9 mouse cellular contexts compared by ENCODE assay signal in the genomic region with DNA sequence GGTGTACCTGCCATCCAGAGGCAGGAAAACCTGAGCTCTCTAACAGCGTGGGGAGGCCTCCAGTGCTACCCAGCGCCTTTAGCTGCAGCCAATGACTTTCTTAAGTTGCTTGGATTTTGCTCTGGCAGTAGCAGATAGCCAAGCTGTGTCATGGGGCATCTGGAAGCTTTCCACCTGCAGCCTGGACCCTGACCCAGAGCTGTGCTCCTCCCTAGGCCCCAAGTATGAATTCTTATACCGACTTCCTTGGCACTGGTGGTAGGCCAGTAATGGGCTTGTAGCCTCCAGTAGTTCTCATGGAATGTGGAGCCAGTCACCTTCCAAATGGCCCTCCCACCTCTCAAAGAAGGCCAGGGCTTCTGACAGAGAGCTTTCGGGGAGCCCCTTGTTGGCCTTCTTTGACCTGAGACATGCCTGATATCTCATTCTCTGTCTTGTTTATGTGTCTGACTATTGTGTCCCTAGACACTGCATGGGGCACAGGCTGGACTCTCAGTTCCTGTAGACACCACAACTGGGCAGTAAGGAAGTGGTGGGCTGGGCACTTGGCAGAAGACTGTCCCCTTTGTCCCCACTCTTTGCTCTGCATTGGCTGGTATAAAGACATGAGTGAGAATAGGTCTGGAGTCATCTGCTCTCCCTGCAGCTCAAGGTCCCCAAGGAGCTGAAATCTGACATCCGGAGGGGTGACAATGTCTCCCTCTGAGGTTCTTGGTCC. TPM values are rescaled to one million over a fixed set of nuclear protein-coding genes. Genes with fewer than 3 reads are reported as not detected.
DNase-seq lines count a peak whose midpoint lies in the region; ATAC-seq and TF ChIP-seq lines count a peak whose summit lies in the region.
"Had no signal": no experiment of that assay in that cellular context is flagged by ENCODE, and none has a peak within 500 bp of the region (broad histone marks: within the 10 kb centered on the region; RNA-seq: fewer than 3 reads in every experiment).

No protein-coding gene starts in this region.

- no peak for ATAC-seq in hindbrain, embryonic 14.5 days (ENCODE audit: low FRiP score)
- ATAC-seq in limb, embryonic 15.5 days (ENCODE audit: insufficient number of reproducible peaks, low FRiP score, low TSS enrichment, low read depth), result no peak
- ATAC-seq in stomach, embryonic 14.5 days (ENCODE audit: insufficient number of reproducible peaks, insufficient read depth, low FRiP score, low read depth), result no peak

- H3K4me3 ChIP-seq in liver, adult 2 months (ENCODE audit: insufficient read depth, low read depth, low read length), result no peak overlapping the region
- no peak overlapping the region for H3K4me3 ChIP-seq in hindbrain, embryonic 14.5 days (replicated peaks; ENCODE audit: low read length)
- no peak overlapping the region for H3K4me3 ChIP-seq in limb, embryonic 15.5 days
- H3K4me3 ChIP-seq in stomach, embryonic 14.5 days (ENCODE audit: low read depth, low read length), result no peak overlapping the region

- no peaks in the 10 kb centered on the region for H3K36me3 ChIP-seq in liver, adult 2 months (ENCODE audit: control insufficient read depth, insufficient read depth, low read length)
- H3K36me3 ChIP-seq in hindbrain, embryonic 14.5 days (replicated peaks; ENCODE audit: control insufficient read depth, insufficient read depth), result peaks cover 39% of the 10 kb centered on the region
- peaks cover 82% of the 10 kb centered on the region for H3K36me3 ChIP-seq in limb, embryonic 15.5 days
- peaks cover 33% of the 10 kb centered on the region for H3K36me3 ChIP-seq in stomach, embryonic 14.5 days (ENCODE audit: control insufficient read depth, insufficient read depth, low read length)

- no peak for TF ChIP-seq POLR2A in liver, adult 2 months (IDR thresholded peaks at IDR 0.05; ENCODE audit: extremely low read depth, insufficient read depth, low read length)

- H3K9ac ChIP-seq in liver, adult 2 months (ENCODE audit: low read depth, low read length), result no peak overlapping the region
- no peak overlapping the region for H3K9ac ChIP-seq in hindbrain, embryonic 14.5 days
- no peak overlapping the region for H3K9ac ChIP-seq in limb, embryonic 15.5 days
- H3K9ac ChIP-seq in stomach, embryonic 14.5 days (replicated peaks; ENCODE audit: low read depth, low read length), result no peak overlapping the region

- peak; percentile 74 for DNase-seq in liver, adult 2 months (ENCODE audit: extremely low read depth, low read depth, low spot score)
- DNase-seq in liver, result no peak
- DNase-seq in hindbrain, embryonic 14.5 days (ENCODE audit: low spot score), result no peak
- no peak for DNase-seq in left cerebral cortex, postnatal 4 days
- no peak for DNase-seq in thymus, postnatal 14 days
- no peak for DNase-seq in gastrocnemius, postnatal 10 days

- intact Hi-C loops in left cerebral cortex, postnatal 4 days (cut with DNase I), result no loop called here

- H3K4me2 ChIP-seq in hindbrain, embryonic 14.5 days (replicated peaks), result no peak overlapping the region
- no peak overlapping the region for H3K4me2 ChIP-seq in limb, embryonic 15.5 days
- no peak overlapping the region for H3K4me2 ChIP-seq in stomach, embryonic 14.5 days (replicated peaks; ENCODE audit: low read depth, low read length)

- 48% methylated on average over 5 of the region's 5 CpGs for WGBS in liver, adult 2 months
- WGBS in hindbrain, embryonic 14.5 days, result 85% methylated on average over 5 of the region's 5 CpGs
- 81% methylated on average over 5 of the region's 5 CpGs for WGBS in limb, embryonic 15.5 days
- 78% methylated on average over 5 of the region's 5 CpGs for WGBS in stomach, embryonic 14.5 days

- H3K27ac ChIP-seq in liver, adult 2 months (replicated peaks; ENCODE audit: insufficient read depth, low read depth, low read length), result peak overlapping the region; percentile 70
- peak overlapping the region; percentile 74; the same call in 1 of the 2 replicates for H3K27ac ChIP-seq in hindbrain, embryonic 14.5 days
- H3K27ac ChIP-seq in limb, embryonic 15.5 days, result peak overlapping the region; percentile 59; the same call in 1 of the 2 replicates
- H3K27ac ChIP-seq in stomach, embryonic 14.5 days (ENCODE audit: low read length), result peak overlapping the region; percentile 94

- no peaks in the 10 kb centered on the region for H3K79me2 ChIP-seq in liver, adult 2 months (ENCODE audit: control insufficient read depth, insufficient read depth, low read length)

- H3K4me1 ChIP-seq in liver, adult 2 months (ENCODE audit: control insufficient read depth, insufficient read depth, low read length), result peaks cover 52% of the 10 kb centered on the region
- peaks cover 10% of the 10 kb centered on the region for H3K4me1 ChIP-seq in hindbrain, embryonic 14.5 days (replicated peaks; ENCODE audit: control insufficient read depth, insufficient read depth, low read length)
- peaks cover 12% of the 10 kb centered on the region for H3K4me1 ChIP-seq in limb, embryonic 15.5 days
- H3K4me1 ChIP-seq in stomach, embryonic 14.5 days (ENCODE audit: control insufficient read depth, insufficient read depth, low read length), result peaks cover 33% of the 10 kb centered on the region; the same call in 1 of the 2 replicates

- TF ChIP-seq CTCF in liver, adult 2 months (IDR thresholded peaks at IDR 0.05; ENCODE audit: low read depth, low read length), result no peak

- H3K9me3 ChIP-seq in hindbrain, embryonic 14.5 days (ENCODE audit: control insufficient read depth, low read length), result no peaks in the 10 kb centered on the region
- no peaks in the 10 kb centered on the region for H3K9me3 ChIP-seq in limb, embryonic 15.5 days
- H3K9me3 ChIP-seq in stomach, embryonic 14.5 days (ENCODE audit: control insufficient read depth, low read depth, low read length), result no peaks in the 10 kb centered on the region
- H3K9me3 ChIP-seq: G1E had no signal

- H3K27me3 ChIP-seq in liver, adult 2 months (ENCODE audit: control insufficient read depth, insufficient read depth, low read length), result no peaks in the 10 kb centered on the region
- H3K27me3 ChIP-seq in hindbrain, embryonic 14.5 days (ENCODE audit: control insufficient read depth, insufficient read depth, low read length), result no peaks in the 10 kb centered on the region
- H3K27me3 ChIP-seq in limb, embryonic 15.5 days, result no peaks in the 10 kb centered on the region
- H3K27me3 ChIP-seq in stomach, embryonic 14.5 days (ENCODE audit: control insufficient read depth, insufficient read depth, low read length), result no peaks in the 10 kb centered on the region

RNA-seq across cellular contexts. Expression of gene Trim8, which starts 45.3 kb away (rescaled TPM):
- total RNA-seq in liver, adult 2 months (2014; rRNA removed), result 7.3 and 9.9 TPM in 2 replicates
- 17.7 and 20.0 TPM in 2 replicates for polyA plus RNA-seq in liver, adult 2 months (2012; rRNA removed)
- 37.5 and 39.4 TPM in 2 replicates for polyA plus RNA-seq in hindbrain, embryonic 14.5 days (2014; fragmentation: Nextera tagmentation; extraction: Ambion mirVana)
- polyA plus RNA-seq in limb, embryonic 15.5 days (2015; fragmentation: Nextera tagmentation; extraction: Ambion mirVana), result 14.6 and 15.1 TPM in 2 replicates
- 22.3 and 23.5 TPM in 2 replicates for polyA plus RNA-seq in stomach, embryonic 14.5 days (2014; fragmentation: Nextera tagmentation; extraction: Ambion mirVana)
- total RNA-seq in left cerebral cortex, postnatal 4 days (2021), result 100 to 1,000 TPM; 113 to 119 TPM
- total RNA-seq in gastrocnemius, postnatal 10 days (2021), result 10 to 100 TPM; 26.1 to 29.7 TPM

RNA-seq across cellular contexts. Expression of gene Sufu, which starts 59.5 kb away (rescaled TPM):
- total RNA-seq in liver, adult 2 months (2014; rRNA removed), result 1.1 and 2.3 TPM in 2 replicates
- 2.8 and 3.2 TPM in 2 replicates for polyA plus RNA-seq in liver, adult 2 months (2012; rRNA removed)
- 23.0 and 24.1 TPM in 2 replicates for polyA plus RNA-seq in hindbrain, embryonic 14.5 days (2014; fragmentation: Nextera tagmentation; extraction: Ambion mirVana)
- 32.8 and 33.6 TPM in 2 replicates for polyA plus RNA-seq in limb, embryonic 15.5 days (2015; fragmentation: Nextera tagmentation; extraction: Ambion mirVana)
- polyA plus RNA-seq in stomach, embryonic 14.5 days (2014; fragmentation: Nextera tagmentation; extraction: Ambion mirVana), result 31.5 and 35.4 TPM in 2 replicates
- 10 to 100 TPM; 22.2 to 23.9 TPM for total RNA-seq in left cerebral cortex, postnatal 4 days (2021)
- total RNA-seq in gastrocnemius, postnatal 10 days (2021), result 10 to 100 TPM; 11.8 to 14.2 TPM
